Mouse (Mus musculus): ENCODE data around the gene Phldb1.

GRCm38 (mm10) chr9:44671416-44671815, 63.6 kb downstream of the Phldb1 start:
- TF ChIP-seq POLR2A (IDR thresholded peaks at IDR 0.05; ENCODE audit: insufficient read depth, low read length) = no peak
- TF ChIP-seq EP300 (IDR thresholded peaks at IDR 0.05; ENCODE audit: insufficient read depth, low read depth, low read length) = no peak
- TF ChIP-seq CTCF (IDR thresholded peaks at IDR 0.05; ENCODE audit: low read depth, low read length) = no peak

All from ES-Bruce4 (cell line).